Mouse (Mus musculus): ENCODE data around the gene Map3k13.

Gene Map3k13

DNA sequence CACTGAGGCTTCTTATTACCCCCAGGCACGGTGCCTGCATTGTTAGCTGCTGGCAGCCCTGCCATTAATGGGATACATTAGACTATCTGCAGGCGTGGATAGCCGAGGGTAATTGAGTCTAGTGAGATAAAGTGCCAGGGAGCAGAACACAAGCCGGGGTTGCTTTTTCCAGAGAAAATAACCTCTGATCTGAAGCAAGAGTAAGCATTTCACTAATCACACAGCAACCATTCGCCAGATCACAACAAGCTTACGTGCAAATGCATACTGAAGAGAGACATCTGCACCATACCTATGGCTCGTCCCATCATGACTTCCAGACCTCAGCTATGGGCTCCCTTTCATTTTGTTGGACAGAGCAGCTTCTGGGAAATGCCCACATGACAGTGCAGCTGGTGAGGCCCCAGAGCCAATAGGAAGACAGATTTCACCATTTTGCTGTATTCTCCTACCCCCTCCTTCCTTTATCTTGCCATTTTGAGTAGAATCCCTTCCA is 59.3 kb downstream of the Map3k13 start:
- DNase-seq (ENCODE audit: low spot score) = no peak

GRCm38 (mm10) chr16:21854589-21855284 is 60.6 kb downstream of the Map3k13 start:
- no peak for DNase-seq (ENCODE audit: low spot score)

- DNase-seq (ENCODE audit: low spot score) = no peak
These were observed 62.0 kb downstream of the Map3k13 start for GRCm38 (mm10) chr16:21856134-21856533.

GRCm38 (mm10) chr16:21857126-21857644 is 63.0 kb downstream of the Map3k13 start:
- no peak for DNase-seq (ENCODE audit: low spot score)

DNA sequence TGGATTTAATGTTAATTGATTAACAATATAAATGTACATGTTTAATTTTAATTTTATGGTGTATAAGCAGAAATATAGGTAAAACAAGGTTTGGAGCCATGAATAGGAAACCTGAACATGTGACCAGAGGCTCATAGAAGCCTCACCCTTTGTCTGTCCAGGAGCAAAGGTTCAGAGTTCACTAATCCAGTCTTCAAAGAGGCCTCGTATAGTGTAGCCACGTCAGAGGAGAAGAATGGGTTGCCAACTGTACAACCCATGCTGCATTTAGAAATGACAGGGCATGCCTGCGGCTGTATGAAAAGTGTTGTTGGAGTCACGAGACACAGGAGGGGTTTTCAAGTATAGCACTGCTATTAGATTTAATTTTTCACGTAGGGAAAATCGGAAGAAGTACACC is 64.0 kb downstream of the Map3k13 start:
- DNase-seq (ENCODE audit: low spot score) = no peak

GRCm38 (mm10) chr16:21858882-21859281 is 64.7 kb downstream of the Map3k13 start:
- DNase-seq (ENCODE audit: low spot score) = no peak

DNA sequence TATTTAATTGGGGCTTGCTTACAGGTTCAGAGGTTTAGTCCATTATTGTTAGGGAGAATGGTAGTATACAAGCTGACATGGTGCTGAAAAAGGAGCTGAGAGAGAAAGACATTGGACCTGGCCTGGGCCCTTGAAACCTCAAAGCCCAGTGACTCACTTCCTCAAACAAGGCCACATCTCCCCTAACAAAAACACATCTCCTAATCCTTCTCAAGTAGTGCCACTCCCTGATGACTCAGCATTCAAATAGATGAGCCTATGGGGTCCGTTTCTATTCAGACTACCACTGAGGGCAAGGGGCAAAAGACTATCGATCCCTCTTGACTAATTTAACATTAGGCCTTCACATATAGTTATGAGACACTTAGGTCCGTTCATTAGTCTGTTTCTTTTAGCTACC is 68.3 kb downstream of the Map3k13 start:
- no peak for DNase-seq (ENCODE audit: low spot score)

- DNase-seq (ENCODE audit: low spot score) = no peak
These were observed 71.3 kb downstream of the Map3k13 start for GRCm38 (mm10) chr16:21865250-21865982.

- no peak for DNase-seq (ENCODE audit: low spot score)
These were observed 71.9 kb downstream of the Map3k13 start for GRCm38 (mm10) chr16:21865983-21866575.

GRCm38 (mm10) chr16:21867727-21868126 is 73.6 kb downstream of the Map3k13 start:
- no peak for DNase-seq (ENCODE audit: low spot score)

GRCm38 (mm10) chr16:21868651-21869050 is 74.5 kb downstream of the Map3k13 start:
- no peak for DNase-seq (ENCODE audit: low spot score)

DNA sequence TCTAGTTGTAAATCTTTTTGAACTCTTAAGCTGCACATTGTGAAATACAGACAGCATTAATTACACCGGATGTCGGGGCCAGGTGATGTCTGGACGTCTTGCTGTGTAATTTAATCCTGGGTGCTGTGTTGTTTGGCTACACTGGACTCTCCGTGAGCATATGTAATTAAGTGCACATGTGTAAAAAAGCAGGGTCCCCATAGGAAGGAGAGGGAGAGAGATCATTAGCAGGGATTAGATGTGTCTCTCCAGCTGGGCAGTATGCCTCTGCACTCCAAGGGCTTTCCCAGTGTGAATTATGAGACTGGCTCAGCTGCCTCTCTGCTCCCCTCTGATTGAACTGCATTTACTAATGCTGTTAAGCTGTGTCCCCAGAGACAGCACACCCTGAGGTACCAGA is 75.7 kb downstream of the Map3k13 start:
- DNase-seq (ENCODE audit: low spot score) = no peak

DNA sequence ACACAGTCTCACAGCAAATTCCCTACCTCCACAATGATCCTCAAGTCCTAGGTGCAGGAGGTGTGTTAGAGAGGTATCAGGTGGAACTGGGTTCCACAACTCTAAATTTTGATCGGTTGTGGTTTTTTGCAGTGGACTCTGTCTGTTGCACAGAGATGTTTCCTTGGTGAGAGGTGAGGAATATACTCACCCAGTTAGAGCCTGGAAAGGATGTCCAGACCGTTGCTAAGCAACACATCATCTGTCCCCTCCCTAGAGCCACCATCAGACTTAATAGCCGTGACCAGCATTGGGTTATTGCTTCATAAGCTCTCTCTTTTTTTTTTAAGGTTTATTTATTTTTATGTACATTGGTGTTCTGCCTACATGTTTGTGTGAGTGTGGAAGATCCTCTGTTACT is 83.6 kb downstream of the Map3k13 start:
- no peak for DNase-seq (ENCODE audit: low spot score)

- no peak for DNase-seq (ENCODE audit: low spot score)
These were observed 84.7 kb downstream of the Map3k13 start for GRCm38 (mm10) chr16:21878834-21879233.

DNA sequence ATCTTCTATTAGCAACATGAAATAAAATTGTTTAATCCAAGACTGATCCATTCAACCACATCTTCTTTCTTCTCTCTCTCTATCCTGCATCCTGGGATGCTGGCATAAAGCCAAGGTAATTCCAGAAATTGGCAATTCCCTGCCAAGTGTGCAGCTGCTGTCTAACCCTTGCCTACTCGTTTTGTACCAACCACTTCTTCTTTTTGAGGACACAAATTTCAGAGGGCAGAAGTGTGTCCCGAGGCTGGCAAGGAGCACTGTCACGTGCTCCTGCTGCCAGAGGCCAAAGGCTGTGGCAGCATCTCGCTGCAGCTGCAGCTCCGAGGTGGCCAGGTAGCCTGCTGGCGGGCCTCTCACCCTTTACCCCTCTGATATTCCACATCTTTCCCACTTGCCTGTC is 87.0 kb downstream of the Map3k13 start:
- DNase-seq (ENCODE audit: low spot score) = no peak

- no peak for DNase-seq (ENCODE audit: low spot score)
These were observed 87.6 kb downstream of the Map3k13 start for GRCm38 (mm10) chr16:21881582-21882259.

GRCm38 (mm10) chr16:21887601-21888000 is 93.5 kb downstream of the Map3k13 start:
- no peak for DNase-seq (ENCODE audit: low spot score)

- no peak for DNase-seq (ENCODE audit: low spot score)
These were observed 99.7 kb downstream of the Map3k13 start for GRCm38 (mm10) chr16:21893890-21894289.

DNA sequence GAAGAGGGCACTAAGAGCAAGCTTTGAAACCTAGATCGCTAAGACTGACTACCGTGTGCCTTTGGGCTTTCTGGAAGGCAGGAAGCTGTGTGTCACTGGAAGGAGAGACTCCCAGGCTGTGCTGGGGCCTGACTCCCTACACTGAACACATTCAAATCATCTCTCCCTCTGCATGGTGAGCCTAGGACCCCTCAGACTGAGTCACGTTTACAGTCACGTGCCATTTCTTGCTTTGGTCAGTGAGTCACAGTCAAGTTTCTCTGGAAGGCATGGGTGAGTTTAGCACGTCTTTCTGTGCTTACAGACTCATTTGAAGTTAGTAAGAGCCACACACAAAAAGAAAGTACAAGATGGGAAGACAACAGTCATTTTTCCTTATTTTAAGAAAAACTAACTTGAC is 107.1 kb downstream of the Map3k13 start:
- DNase-seq (ENCODE audit: low spot score) = no peak

DNA sequence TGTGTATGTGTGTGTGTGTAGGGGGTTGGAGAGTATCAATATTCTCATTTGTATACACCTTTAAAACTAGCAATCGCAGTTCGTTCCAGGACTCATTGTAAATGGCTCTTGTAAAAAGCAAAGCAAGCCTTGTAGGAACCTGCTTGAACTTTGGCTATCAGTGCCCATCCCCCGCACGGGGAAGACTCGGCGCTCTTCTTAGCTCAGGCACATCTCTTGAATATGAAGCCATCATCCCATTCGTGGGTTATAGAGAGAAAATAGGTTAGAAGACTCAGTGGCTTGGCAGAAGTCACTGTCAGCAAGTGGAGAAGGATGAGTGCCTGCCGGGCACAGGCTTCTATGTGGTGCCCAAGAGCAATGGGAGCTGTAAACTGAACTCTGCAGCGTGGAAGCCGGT is 110.5 kb downstream of the Map3k13 start:
- DNase-seq (ENCODE audit: low spot score) = no peak

DNA sequence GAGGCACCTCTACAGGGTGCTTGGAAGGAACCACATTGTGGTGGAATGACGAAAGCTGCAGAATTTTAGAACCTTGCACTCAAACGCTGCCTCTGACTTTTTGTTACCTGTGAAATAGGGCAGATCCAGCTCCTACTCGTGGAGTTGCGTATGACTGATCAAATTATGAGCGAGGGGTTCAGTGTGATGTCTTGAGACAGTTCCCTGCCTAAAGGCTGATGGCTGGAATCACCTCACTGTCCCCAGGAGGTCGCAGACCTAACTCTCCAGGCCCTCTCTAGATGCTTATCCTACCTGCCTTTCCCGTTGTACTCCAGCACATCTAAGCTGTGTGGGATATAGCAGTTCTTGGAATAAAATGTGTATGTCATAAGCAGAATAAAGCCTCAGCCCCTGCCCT is 111.8 kb downstream of the Map3k13 start:
- no peak for DNase-seq (ENCODE audit: low spot score)

DNA sequence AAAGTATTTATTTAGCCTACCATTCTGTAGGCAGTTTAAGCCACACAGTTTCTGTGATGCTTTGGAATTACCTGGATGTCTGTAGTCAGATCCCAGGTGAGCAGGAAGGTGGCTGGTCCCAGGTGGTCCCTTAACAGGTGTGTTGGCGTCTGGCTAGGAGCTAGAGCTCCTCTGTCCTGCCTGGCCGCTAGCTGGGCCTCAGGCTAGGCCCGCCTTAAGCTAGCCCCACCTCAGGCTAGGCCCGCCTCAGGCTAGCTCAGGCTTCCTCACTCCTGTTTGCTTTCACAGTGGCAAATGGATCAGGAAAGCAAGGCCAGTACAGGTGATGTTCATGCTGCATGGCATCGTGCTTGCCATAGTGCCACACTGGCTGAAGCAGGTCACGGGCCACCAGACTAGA is 112.8 kb downstream of the Map3k13 start:
- DNase-seq (ENCODE audit: low spot score) = no peak

Data from urinary bladder, postnatal 10 days (tissue).